Mouse (Mus musculus) spleen, adult 18-20 months (tissue): ENCODE results near the gene Dirc2.

Experiments
- DNase-seq, 2 experiments: peaks; one replicate each; pipeline ENCODE4 v3.0.0; 2022; ENCODE audit warnings: mixed read lengths in 2 of 2

Gene Dirc2

DNA sequence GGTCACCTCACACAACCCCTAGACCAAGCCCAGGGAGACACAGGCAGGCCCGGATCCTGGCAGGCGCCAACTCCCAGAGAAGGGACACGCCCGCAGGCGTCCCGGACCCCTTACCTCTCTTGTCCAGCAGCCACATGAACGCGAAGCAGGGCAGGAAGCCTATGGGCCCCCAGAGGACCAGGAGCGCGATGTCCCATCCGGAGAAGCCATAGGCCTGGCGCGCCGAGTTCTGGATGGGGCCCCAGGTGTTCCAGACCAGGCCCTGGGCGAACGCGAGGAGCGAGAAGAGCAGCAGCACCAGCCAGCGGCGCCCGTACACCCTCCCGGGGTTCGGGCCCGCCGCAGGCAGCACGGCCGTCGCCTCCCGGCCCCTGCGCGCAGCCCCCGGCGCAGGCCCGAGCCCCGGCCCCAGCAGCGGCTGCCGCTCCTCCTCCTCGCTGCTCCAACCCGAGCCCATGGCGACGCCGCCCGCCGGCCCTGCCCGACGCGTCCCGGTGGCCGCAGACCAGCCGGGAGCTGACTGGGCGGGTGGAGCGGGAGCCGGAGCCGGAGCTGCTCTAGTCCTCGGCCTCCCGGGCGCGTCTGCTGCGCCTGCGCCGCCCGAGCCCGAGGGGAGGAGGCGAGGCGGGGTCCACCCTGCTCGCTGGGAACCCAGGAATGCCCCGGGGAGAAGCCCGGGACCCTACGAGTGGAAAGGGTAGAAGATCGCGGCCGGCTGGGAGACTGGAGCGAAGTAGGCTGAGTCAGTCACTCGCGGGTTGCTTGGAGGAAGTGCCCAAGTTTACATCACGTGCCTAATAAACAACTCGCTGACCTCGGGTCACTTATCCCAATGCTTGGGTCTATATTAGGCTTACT, at the start of gene Dirc2:
Dirc2 (minus strand) TSS at position 572 of the 858 bp plus-strand sequence.
- DNase-seq: peak; percentile 52 to 68

DNA sequence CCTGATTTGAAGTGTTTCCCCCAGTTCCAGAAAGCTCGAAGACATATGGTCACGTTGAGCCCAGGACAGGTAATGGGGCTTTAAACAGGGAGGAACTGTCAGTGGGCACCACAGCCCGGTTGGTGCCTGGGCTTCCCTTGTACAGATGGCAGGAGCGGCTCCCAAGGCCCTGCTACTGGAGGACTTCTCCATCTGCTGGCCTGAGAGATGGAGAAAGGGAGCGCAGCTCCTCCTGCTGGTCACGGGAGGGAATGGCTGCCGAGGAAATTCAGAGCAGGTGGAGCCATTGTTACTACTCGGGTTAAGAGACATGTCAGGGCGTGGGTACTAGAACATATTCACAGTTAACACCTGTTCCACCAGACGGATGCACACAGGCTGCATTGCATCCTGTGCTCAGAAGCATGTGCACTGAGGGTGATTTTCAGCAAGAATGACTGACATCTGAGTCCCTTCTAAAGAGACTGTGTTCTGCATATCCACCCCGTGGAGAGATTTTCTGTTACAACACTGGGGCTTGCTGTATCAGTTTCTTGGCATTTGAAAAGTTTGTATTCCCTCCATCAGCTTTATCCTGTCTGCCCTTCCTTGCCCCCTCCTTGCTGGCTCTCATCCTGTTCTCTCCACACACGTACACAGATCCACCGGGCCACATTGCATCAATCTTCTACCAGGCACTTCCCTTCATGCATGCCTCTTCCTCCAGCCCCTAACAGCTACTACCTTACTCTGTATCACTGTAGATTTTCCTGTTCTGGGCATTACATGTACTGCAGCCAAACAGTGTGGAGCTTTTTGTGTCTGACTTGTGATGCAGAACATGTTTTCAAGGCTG, 48.3 kb upstream of the Dirc2 start:
- peak; percentile 65 to 81 for DNase-seq

DNA sequence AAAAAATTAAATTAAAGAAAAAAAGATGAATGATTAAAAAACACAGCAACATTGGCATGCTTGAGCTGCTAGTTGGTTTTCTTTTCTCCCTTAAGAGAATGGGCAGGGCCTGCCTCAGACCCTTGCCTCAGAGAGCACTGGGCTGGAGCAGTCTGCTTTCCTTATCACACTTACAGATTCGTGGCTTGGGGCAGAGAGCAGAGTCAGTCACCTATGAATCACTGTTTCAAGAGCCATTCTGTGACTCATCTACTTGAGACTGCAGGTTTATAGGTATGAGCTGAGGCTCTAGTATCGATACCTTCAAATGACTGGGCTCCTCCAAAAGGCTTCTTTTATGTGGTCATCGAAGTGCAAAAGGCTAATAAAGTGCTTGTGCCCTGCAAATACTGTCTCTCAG, 44.0 kb upstream of the Dirc2 start:
- no peak for DNase-seq

DNA sequence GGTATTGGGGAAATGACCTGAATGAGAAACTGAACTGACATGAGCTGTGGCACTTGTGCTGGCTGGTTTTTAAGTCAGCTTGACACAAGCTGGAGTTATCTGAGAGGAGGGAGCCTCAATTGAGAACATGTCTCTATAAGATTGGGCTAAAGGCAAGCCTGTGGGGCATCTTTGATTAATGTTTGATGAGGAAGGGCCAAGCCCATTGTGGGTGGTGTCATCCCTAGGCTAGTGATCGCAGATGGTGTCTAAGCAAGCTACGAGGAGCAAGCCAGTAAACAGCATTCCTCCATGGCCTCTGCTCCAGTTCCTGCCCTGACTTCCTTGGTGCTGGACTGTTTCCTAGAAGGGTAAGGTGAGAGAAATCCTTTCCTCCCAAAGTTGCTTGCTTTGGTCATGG, 39.7 kb upstream of the Dirc2 start:
- no peak for DNase-seq

DNA sequence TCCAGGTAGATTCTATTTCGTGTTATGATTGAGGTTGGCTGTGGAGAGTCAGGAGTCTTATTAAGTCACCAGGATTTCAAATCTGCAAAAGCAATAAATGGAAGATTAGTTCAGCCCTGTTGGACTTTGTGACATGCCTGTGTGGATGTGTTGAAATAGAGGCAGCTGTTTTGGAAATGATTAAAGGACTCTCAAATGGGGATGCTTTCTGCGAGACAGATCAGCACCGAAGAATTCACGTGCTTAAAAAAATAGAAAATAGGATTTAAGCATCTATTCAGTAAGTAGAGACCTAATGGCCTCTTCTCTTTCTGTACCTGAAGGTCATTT, 38.5 kb upstream of the Dirc2 start:
- DNase-seq: no peak

DNA sequence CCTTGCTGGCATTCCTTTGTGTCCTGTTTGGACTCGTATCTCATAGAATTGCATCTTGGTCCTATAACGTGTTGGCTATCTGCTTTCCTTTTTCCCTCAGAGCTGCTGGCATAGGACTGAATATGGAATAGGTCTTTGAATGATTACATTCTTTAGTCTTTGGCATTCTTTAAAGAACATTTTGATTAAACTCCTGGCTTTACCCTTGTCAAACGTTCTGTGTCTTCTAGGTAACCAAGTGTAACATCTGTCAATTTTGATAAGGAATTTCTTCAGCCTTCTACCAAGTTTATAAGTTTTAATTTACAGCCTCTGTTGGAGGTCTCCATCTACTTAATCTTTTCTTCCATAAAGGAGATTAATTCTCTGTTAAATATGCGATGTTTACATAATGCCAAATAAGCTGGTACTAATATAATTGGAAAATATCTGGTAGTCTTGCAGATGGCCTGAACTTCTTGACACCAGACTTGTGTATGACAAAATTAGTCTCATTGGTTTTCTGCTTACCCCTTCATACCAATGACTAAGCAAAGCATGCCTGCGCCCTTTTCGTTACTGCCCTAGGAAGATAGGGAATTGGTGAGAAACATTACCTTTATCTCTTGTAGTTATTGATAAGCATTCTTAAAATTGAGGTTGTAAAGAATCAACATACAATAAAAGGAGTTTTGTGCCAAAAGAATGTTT, 38.0 kb upstream of the Dirc2 start:
- DNase-seq: no peak

DNA sequence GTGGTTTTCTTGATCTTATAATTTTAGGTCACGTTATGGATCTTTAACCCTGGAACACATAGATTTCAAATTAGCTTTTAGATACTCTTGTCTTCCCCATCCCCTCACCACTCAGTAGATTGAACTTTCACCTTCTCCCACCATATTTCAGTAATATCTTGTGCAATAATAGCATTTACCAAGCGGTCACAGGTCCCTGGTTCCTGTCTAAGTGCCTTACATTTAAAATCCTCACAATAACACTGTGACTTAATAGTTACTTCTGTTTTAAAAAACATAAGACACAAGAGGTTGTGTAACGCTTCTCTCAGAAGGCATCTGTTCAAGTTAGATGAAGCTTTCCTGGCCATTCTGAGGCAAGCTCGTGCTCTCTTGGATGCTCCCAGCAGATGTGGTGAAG, 34.6 kb upstream of the Dirc2 start:
- DNase-seq: no peak

DNA sequence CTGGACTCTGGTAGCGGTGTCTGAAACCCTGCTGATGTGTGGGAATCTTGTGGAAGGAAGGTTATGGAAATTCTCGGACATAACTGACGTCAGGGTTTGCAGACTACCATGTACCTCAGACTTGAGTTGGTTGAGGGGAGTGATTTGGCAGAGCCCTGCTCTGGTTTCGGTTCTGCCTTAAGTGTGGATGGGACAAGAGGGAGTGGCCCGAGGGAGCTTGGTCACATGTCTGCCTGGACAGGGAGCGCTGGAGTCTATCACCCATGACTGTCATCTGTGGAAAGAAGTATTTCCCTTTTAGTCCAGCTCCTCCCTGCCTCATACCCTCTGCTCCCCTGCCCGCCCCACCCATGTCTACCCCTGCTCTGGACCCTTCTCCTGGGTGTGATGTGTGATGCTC, 33.0 kb upstream of the Dirc2 start:
- no peak for DNase-seq

DNA sequence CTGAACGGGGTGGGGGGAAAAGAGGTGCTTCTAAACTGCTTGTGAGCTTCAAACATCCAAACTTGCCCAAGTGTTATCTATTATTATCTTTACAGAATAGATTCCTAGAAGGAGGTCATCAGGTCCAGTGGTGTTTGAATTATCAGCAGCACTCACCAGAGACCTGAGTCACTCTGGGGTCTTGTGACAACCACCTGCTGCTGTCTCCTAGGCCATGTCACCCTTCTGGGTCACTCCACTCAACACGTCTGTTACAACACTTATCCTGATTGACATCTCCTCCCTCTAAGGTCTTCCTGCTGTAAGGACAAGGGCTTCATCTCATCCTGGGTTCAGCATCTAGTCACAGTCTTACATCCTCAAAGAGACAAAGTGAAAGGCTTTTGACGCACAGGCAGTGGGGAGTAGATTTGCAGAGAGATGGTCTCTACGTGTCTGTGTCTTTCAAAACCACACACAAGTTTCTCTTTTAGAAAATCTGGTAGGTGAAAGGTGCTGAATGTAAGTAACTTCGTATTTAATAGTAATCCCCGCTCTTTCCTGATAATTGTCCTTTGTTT, 22.9 kb upstream of the Dirc2 start:
- DNase-seq: no peak

DNA sequence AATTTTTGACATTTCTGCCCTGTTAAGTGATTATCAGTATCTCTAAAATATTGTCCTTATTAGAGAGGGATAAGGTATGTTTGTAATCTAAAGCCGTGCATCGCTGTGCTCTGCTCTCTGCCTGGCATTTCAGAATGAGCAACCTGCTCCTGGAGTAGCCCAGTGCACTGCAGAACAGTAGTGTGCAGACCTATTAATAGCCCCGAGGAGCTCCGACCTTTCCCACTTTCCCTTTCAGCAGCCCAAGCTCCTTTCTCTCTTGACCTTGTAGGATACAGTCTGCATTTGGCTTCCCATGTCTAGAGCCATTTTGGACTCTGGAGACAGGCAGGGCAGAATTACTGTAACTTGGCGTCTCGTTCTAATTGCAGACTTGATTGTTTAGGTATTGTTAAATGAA, 19.2 kb upstream of the Dirc2 start:
- DNase-seq: no peak

DNA sequence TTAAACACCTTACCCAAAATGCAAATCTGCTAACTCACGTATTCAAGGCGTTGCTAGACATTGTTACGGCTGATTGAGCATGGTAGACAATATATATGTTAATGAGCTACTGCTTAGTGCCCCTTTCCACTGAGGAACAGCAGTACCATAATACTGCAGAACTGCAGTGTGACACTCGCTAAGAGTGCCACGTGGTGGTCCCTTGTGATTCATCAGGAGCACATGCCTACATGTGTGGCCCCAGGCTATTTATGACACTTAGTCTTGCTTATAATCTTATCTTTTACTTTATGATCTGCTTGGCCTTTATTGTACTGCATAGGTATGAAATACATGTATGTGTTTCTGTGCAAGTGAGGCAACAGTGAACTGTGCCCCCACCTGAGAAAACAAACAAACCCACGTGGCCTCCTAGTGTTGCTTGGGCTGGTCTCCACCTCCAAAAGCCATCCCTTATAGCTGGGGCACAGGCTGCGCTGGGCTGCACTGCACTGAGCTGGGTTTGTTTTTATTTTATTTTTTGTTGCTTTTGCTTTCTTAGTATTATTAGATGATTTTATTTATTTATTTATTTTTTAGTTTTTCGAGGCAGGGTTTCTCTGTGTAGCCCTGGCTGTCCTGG, 18.5 kb upstream of the Dirc2 start:
- no peak for DNase-seq

DNA sequence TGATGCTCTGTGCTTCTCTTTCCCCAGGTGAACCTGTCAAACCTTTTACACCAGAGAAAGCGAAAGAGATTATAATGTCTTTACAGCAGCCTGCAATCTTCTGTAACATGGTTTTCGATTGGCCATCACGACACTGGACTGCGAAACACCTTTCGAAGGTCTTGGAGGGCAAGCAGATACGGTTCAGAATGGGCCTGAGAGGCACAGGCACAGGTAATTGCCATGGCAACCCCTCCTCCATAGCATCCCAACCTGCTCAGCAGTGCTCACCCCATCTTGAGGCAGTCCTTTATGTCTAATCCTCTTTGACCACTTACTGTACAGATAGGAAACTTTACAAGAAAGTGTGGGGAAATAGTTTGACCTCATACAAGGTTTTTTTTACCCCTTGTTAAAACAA, 18.0 kb upstream of the Dirc2 start:
- no peak for DNase-seq

DNA sequence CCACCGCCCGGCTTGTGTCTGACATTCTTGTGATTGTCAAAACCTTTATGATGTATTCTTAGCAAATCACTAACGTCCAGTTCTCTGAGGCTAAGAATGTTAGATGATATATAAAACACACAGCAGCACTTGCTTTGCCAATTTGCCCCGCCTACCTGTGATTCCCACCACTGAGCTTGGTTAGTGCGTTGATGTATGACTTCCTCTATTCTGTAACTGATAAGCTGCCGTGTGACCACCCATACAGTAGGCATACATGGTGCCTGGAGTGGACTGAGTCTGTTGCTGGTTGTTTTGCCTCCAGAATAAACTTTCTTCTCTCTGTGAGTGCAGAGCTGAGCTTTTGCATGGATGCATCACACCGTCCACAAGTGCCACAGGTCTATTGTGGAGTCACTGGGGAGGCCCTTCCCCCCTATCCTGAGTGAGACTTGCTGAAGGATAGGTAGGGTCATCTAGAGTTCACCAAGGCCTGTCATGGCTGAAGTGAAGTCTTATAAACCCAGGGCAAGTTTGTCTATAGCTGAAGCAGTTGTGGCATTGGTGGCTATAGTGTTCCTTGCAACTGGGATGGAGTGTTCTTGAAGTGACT, 15.1 kb upstream of the Dirc2 start:
- no peak for DNase-seq

DNA sequence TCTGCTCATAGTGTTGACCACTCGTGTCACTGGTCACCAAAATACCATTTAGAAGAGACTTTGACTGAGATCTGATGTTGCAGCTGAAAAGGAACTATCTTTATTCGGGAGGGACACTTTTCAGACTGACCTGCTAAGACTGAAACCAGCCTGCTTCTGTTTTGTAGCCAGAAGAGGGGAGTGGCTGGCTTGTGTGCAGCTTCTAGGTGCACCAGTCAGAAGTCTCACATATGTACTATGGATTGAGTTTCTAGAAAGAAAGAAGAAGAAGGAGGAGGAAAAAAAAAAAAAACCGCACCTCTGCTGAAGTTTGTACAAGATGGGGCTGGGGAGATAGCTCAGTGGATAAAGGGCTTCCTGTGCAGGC, 14.0 kb upstream of the Dirc2 start:
- no peak for DNase-seq

DNA sequence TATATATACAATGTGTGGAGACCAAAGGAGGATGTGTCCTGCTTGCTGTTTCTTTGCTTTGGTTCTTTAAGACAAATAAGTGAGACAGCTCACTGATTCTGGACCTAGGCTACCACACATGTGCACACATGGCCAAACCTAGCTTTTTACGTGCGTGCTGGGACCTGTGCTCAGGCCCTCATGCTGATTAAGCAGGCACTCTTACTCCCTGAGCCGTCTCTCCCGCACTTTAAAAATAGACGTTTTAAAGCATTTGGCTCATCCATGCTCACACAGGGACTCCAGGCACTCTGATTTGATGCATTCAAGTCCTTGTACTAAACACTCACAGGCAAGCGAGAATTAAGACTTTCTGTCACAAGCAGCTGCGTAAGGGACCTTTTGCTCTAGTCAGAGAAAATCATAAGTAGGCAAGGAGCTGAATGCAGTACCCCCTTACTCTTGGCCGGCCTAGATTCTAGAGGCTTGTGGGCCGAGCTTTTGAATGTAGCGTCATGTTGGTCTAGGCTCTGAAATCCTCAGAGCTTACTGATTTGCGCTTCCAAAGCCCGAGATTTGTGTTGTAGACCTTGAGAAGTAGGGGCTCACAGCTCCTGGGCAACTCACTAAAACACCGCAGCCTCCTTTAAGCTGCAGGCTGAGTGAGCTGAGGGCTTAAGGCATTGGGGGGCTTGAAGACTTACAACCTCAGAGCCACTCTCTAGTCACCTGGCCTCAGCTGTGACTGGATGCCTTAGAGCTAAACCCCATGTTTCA, 13.5 kb upstream of the Dirc2 start:
- DNase-seq: no peak

DNA sequence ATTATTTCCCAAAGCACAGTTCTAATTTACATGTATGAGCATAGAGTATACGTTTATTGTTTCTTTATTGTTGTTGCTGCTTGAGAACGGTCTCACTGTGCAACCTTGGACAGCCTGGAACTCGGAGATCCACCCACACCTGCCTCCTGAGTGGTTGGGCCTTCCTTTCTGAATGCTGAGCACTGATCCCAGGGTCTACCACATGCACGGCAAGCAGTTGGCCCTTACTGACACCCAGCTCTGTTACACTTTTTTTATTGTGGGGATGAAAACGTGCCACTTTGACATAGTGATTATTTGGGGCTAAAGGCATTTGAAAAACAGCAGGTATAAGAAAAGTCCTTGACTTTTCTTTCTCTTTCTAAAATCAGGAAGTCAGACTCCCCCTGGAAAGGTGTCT, 12.5 kb upstream of the Dirc2 start:
- DNase-seq: no peak

DNA sequence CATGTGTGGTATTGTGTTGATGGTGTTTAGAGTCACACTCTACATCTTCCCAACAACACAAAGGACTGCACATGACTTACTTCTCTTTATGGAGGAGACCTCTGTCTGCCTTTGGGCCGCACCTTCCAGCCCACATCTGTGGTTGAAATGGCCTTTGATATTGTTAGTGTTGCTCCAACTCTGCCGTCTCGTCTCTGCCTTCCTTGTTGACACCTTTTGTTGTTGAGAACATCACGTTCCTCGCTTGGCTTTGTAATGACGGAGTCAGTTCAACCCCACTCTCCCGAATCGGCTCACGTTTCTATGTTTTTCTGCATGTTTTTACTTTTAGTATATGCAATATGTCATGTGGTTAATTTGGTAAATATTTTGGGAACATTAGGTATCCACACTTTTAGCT, 11.9 kb upstream of the Dirc2 start:
- no peak for DNase-seq

DNA sequence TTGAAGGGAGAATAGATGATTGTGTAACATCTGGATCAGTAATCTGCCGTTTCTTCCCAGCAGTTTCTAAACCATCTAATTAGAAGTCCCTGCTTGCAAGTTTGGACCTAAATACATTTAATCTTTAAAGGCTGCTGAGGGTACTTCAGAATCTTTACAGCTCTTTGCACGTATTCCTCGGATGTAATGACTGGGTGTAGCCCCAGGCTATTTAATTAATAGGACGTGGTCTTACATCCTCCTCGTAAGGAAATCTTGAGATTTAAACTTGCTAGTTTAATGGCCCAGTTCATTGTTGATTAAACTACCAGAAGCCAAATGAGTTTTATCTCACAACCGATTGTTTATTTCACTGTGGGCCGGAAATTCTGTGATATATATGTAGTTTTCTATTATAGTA, 10.5 kb upstream of the Dirc2 start:
- no peak for DNase-seq

DNA sequence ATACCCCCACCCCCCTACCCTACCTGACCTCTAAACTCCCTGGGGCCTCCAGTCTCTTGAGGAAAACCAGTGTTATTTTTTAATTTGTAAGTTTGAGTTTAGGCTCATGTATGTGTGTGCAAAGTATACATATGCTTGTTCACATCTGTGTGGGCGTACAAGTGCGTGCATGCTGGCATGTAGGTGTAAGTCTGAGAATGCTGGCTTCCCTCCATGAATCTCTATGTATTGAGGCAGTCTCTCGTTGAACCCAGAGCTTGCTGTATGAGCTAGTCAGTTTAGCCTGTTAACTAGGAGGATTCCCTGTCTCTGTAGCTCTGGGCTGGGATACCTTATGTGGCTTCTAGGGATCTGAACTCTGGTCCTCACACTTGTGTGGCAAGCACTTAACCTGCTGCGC, 8.6 kb upstream of the Dirc2 start:
- DNase-seq: no peak

DNA sequence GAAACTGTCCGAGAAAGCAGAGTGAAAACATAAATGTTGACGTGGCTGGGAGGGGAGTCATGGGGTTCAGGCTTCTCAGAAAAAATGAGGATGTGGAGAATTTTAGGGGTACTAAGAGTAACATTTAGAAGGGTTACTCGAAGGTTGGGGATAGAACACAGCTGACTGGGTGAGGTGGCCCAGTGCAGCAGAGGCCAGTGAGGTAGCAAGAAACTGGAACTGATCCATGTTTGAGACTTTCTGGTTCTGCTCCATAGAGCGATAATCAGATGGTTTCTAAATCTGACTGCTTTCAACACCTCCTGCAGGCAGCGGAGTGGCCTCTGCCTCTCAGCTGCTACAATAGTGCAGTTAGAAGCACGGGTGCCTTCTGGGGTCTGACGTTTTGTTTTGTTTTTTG, 7.6 kb upstream of the Dirc2 start:
- no peak for DNase-seq

DNA sequence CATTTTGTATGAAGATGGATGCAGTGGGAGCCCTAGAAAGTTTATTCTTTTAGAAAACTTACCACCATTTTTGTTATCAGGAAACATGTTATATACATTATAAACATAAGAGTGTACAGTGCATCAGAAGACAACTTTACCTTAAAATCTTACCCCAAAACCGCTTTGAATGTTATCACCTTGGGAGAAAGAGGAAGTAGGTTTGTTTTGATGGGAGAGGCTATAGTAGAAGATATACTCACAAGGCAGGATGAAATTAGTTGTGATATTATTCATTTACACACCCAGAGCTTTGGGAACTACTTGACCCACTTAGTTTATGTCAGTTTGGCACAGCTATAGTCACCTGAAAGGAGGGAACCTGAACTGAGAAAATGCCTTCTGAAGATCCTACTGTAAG, 6.7 kb upstream of the Dirc2 start:
- DNase-seq: no peak

DNA sequence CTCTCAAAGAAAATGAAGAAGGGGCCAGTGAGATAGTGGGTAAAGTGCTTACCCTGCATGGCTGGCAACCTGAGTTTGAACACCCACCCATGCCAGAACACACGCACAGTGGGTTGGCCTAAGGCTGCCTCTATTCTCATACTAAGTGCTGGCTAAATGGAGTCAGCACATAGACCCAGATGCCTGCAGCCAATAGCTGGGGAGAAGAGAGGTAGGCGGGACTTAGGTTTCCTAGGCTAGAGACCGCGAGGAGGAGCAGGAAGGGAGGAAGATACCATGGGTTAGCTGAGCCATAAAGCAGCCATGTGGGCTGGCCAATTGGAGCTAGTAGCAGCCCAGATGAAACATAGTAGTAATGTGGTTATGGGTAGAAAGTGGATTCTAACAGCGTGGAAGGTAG, 3.4 kb upstream of the Dirc2 start:
- no peak for DNase-seq
